Mouse (Mus musculus) lung, postnatal 0 days (tissue): ENCODE measurements at regions not wholly inside any gene's neighbourhood (a gene's known extent, or its start where the extent isn't known, plus 50 kb on each side); places are given as distances from the start of the nearest gene placed in this dataset.

ENCODE experiments used
- CTCF ChIP-seq: IDR thresholded peaks from 2 replicates; pipeline ENCODE4 v1.5.1; 2016; ENCODE audit warnings: antibody characterized with exemption, mild to moderate bottlenecking
- EP300 ChIP-seq: IDR thresholded peaks from 2 replicates; pipeline ENCODE4 v1.6.1; 2016; ENCODE audit warnings: antibody characterized with exemption, mild to moderate bottlenecking, control low read depth

GRCm38 (mm10) chr14:24575111-24575510 lies 88.2 kb downstream of the Rps24 start:
- TF ChIP-seq CTCF (no peak), EP300 (no peak)
